Mouse (Mus musculus) stomach, postnatal 0 days (tissue): ENCODE data around the gene Gas7.

Source experiments
- CTCF ChIP-seq: IDR thresholded peaks from 2 replicates; pipeline ENCODE4 v1.5.1; 2016; ENCODE audit warnings: antibody characterized with exemption, low read depth, mild to moderate bottlenecking, moderate library complexity
- EP300 ChIP-seq: optimal IDR thresholded peaks from 2 replicates; pipeline ENCODE3; 2016; ENCODE audit warnings: antibody characterized with exemption

- TF ChIP-seq CTCF = no peak
- no peak for TF ChIP-seq EP300
Measured at GRCm38 (mm10) chr11:67636201-67636600, 181.0 kb downstream of the Gas7 start.
